Mouse (Mus musculus): ENCODE measurements around the gene Rxra. TPM values are rescaled to one million over a fixed set of nuclear protein-coding genes. Genes with fewer than 3 reads are reported as not detected.
A peak's percentile ranks its signal among the peaks of the same experiment; 100 is the strongest.

Rxra gene
- polyA plus RNA-seq, 1 experiment, result 7.0 TPM

DNA sequence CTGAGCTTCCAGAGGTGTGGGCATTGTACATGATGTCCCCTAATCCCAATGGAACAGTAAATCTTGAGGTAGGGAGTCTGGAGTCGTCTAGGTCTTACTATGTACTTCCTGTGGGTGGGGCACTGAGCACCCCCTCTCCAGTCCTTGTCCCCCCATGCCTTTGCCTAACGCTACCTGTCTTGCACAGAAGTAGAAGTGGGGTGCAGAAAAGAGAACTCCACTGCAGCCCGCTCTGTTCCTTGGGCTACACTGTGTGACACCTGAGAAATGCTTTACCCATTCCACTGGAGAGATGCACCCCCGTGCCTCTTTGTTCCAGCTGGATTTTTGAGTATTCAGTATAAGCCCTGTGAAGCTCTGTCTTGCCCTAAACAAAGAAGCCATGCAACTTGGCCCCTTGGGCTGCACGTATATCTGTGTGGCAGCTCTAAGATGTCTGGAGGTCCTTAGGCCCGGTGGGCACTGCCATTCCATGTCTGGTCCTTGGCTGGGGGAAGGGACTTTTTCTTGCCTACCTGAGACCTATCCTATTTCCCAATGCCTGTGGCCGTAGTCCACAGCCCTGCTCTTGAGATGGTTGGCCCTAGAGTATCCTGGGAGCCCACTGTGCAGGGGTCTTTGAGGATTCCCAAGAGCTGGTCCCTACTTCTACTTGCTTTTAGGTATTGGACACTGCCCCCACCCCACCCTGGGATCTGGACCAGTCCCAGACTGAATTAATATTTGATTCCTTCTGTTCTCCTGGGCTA lies 67.8 kb downstream of the Rxra start:
- Histone ChIP-seq H3K27me3 (replicated peaks) (peaks cover 73% of the 10 kb centered on the region), H3K9me3 (no peaks in the 10 kb centered on the region), H3K36me3 (replicated peaks; ENCODE audit: low read length) (no peaks in the 10 kb centered on the region), H3K4me3 (replicated peaks) (no peak overlapping the region), H3K4me1 (peaks cover 61% of the 10 kb centered on the region)
- TF ChIP-seq FLI1 (IDR thresholded peaks at IDR 0.05; ENCODE audit: low read length), result no peak
- no peak for TF ChIP-seq GATA1 (IDR thresholded peaks at IDR 0.05; ENCODE audit: borderline replicate concordance, low read length)

- Histone ChIP-seq H3K36me3 (replicated peaks; ENCODE audit: low read length) (no peaks in the 10 kb centered on the region), H3K4me1 (peaks cover 54% of the 10 kb centered on the region), H3K9me3 (no peaks in the 10 kb centered on the region), H3K27me3 (replicated peaks) (peaks cover 72% of the 10 kb centered on the region), H3K4me3 (replicated peaks) (peak overlapping the region; percentile 9)
- TF ChIP-seq FLI1 (IDR thresholded peaks at IDR 0.05; ENCODE audit: low read length), result no peak
- TF ChIP-seq GATA1 (IDR thresholded peaks at IDR 0.05; ENCODE audit: borderline replicate concordance, low read length), result no peak
Observed at GRCm38 (mm10) chr2:27744612-27745351, 68.5 kb downstream of the Rxra start.

DNA sequence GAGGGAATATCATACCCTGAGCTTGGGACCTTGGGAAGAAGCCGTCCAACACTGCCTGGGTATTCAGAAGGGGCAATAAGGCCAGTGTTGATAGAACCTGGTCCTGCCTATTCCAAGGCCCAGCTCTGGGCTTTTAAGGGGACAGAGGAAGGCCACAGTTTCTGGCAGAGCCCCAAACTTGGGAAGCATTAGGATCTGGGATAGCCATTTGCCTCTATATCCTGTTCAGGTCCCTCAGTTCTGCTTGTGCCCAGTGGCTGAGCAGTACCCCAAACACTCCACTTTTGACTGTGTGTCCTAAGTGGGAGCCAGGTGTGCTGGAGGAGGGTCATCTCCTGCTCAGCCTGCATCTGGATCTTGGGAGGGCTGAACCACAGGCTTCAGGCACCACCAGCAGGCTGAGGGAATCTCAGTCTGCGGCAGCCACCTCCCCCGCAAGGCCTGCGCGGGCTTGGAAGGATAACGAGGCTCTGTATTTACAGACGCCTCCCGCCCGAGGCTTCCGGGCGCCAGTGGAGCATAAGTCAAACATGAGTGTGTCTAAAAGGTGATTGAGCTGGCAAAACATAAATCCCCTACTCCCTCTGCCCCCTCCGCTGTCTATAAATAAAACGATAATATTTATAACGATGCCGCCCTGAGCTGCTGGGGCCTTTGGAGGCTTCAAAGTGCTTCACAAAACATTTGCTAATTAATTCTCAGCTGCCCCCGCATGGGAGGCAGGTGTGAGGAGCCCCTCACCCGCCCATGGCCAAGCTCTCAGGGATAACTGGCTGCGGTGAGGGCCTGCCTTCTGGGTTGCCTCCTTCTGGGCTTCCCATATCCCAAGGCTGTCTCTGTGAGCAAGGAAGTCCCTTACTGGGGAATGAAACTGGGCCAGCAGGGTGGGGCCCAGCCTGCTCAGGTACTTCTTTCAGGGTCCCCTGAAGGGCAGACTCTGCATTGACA lies 69.7 kb downstream of the Rxra start:
- Histone ChIP-seq H3K27me3 (replicated peaks) (peaks cover 80% of the 10 kb centered on the region), H3K36me3 (replicated peaks; ENCODE audit: low read length) (no peaks in the 10 kb centered on the region), H3K4me3 (replicated peaks) (no peak overlapping the region), H3K4me1 (peaks cover 42% of the 10 kb centered on the region), H3K9me3 (no peaks in the 10 kb centered on the region)
- TF ChIP-seq GATA1 (IDR thresholded peaks at IDR 0.05; ENCODE audit: borderline replicate concordance, low read length), result no peak
- TF ChIP-seq FLI1 (IDR thresholded peaks at IDR 0.05; ENCODE audit: low read length), result no peak

DNA sequence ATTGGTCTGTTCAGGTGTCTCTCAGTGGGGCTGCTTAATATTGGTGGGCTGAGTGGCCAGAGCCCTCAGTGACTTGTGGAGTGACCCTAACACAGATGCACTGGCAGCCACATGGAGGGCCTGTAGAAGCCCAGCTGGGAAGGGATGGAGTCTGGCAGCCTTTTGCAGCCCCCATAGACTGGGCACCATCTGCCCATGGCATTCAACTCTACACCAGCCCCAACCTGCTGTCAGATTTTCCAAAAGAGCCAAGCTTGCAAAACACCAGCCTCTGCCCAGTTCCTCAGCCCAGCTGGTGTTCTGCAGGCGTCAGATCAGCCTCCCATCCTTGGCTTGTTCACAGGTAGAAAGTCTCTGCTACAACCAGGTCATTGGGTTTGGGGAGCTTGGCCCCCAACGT lies 70.6 kb downstream of the Rxra start:
- Histone ChIP-seq H3K27me3 (replicated peaks) (peaks cover 80% of the 10 kb centered on the region), H3K4me1 (peaks cover 33% of the 10 kb centered on the region), H3K4me3 (replicated peaks) (no peak overlapping the region), H3K9me3 (no peaks in the 10 kb centered on the region), H3K36me3 (replicated peaks; ENCODE audit: low read length) (no peaks in the 10 kb centered on the region)
- TF ChIP-seq GATA1 (IDR thresholded peaks at IDR 0.05; ENCODE audit: borderline replicate concordance, low read length) (no peak), FLI1 (IDR thresholded peaks at IDR 0.05; ENCODE audit: low read length) (no peak)

- TF ChIP-seq FLI1 (IDR thresholded peaks at IDR 0.05; ENCODE audit: low read length), result no peak
- TF ChIP-seq GATA1 (IDR thresholded peaks at IDR 0.05; ENCODE audit: borderline replicate concordance, low read length), result no peak
- peaks cover 82% of the 10 kb centered on the region for H3K27me3 ChIP-seq (replicated peaks)
- H3K9me3 ChIP-seq, result no peaks in the 10 kb centered on the region
- no peak overlapping the region for H3K4me3 ChIP-seq (replicated peaks)
- H3K36me3 ChIP-seq (replicated peaks; ENCODE audit: low read length), result no peaks in the 10 kb centered on the region
- peaks cover 25% of the 10 kb centered on the region for H3K4me1 ChIP-seq
Observed at GRCm38 (mm10) chr2:27748984-27749383, 72.7 kb downstream of the Rxra start.

- H3K36me3 ChIP-seq (replicated peaks; ENCODE audit: low read length), result no peaks in the 10 kb centered on the region
- no peaks in the 10 kb centered on the region for H3K9me3 ChIP-seq
- no peak for TF ChIP-seq FLI1 (IDR thresholded peaks at IDR 0.05; ENCODE audit: low read length)
- TF ChIP-seq GATA1 (IDR thresholded peaks at IDR 0.05; ENCODE audit: borderline replicate concordance, low read length), result no peak
- peaks cover 12% of the 10 kb centered on the region for H3K4me1 ChIP-seq
- peaks cover 90% of the 10 kb centered on the region for H3K27me3 ChIP-seq (replicated peaks)
- H3K4me3 ChIP-seq (replicated peaks), result no peak overlapping the region
Observed at GRCm38 (mm10) chr2:27750399-27751134, 74.3 kb downstream of the Rxra start.

GRCm38 (mm10) chr2:27751135-27751519 lies 74.9 kb downstream of the Rxra start:
- no peaks in the 10 kb centered on the region for H3K9me3 ChIP-seq
- H3K27me3 ChIP-seq (replicated peaks), result peaks cover 92% of the 10 kb centered on the region
- no peaks in the 10 kb centered on the region for H3K36me3 ChIP-seq (replicated peaks; ENCODE audit: low read length)
- TF ChIP-seq GATA1 (IDR thresholded peaks at IDR 0.05; ENCODE audit: borderline replicate concordance, low read length), result no peak
- TF ChIP-seq FLI1 (IDR thresholded peaks at IDR 0.05; ENCODE audit: low read length), result no peak
- H3K4me1 ChIP-seq, result peaks cover 11% of the 10 kb centered on the region
- no peak overlapping the region for H3K4me3 ChIP-seq (replicated peaks)

DNA sequence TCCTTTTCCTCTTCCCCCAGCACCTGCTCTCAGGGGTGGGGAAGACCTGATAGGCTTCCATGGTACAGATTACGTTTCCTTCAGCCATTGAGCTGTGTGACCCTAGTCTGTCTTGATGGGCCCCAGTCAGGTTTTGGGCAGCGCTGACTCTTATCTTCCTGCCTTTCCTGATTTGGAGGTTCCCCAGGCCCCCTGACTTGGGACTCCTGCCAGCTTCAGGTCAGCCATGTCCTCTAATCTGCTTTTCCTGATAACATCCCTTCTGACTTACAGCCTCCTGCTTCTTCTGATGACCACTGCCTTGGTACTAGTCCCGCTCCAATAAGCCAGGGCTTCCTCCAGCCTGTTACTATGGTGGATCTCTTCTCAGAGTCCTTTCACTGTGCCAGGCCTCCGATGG lies 75.6 kb downstream of the Rxra start:
- Histone ChIP-seq H3K27me3 (replicated peaks) (peaks cover 92% of the 10 kb centered on the region), H3K4me3 (replicated peaks) (no peak overlapping the region), H3K4me1 (peaks cover 12% of the 10 kb centered on the region), H3K9me3 (no peaks in the 10 kb centered on the region), H3K36me3 (replicated peaks; ENCODE audit: low read length) (no peaks in the 10 kb centered on the region)
- no peak for TF ChIP-seq FLI1 (IDR thresholded peaks at IDR 0.05; ENCODE audit: low read length)
- no peak for TF ChIP-seq GATA1 (IDR thresholded peaks at IDR 0.05; ENCODE audit: borderline replicate concordance, low read length)

- Histone ChIP-seq H3K36me3 (replicated peaks; ENCODE audit: low read length) (no peaks in the 10 kb centered on the region), H3K4me1 (peaks cover 33% of the 10 kb centered on the region), H3K9me3 (no peaks in the 10 kb centered on the region), H3K4me3 (replicated peaks) (no peak overlapping the region), H3K27me3 (replicated peaks) (peaks cover 73% of the 10 kb centered on the region)
- TF ChIP-seq GATA1 (IDR thresholded peaks at IDR 0.05; ENCODE audit: borderline replicate concordance, low read length) (no peak), FLI1 (IDR thresholded peaks at IDR 0.05; ENCODE audit: low read length) (no peak)
Observed at GRCm38 (mm10) chr2:27754094-27754493, 77.9 kb downstream of the Rxra start.

All from megakaryocyte, embryonic 14.5 days (primary cell).